Mouse (Mus musculus) lung, postnatal 0 days (tissue): ENCODE measurements at regions not wholly inside any gene's neighbourhood (a gene's known extent, or its start where the extent isn't known, plus 50 kb on each side); places are given as distances from the start of the nearest gene placed in this dataset.
A peak's percentile ranks its signal among the peaks of the same experiment; 100 is the strongest.

ENCODE experiments used
- ATAC-seq: fragments of 200-750 bp; cut with Nextera tagmentation; 2 replicates; pipeline ENCODE4 v1.8.0; 2017; ENCODE audit warnings: moderate library complexity
- DNase-seq: peaks from one replicate; pipeline ENCODE4 v3.0.0-alpha.2; 2016; ENCODE audit warnings: low spot score
- H3K27ac ChIP-seq: fragments of 300-500 bp; sonication (generic); 2 replicates; pipeline ENCODE4 v1.5.1; 2014; ENCODE audit warnings: antibody characterized with exemption, mild to moderate bottlenecking, low read length, mixed read lengths
- H3K27me3 ChIP-seq: fragments of 300-500 bp; sonication (generic); replicated peaks from 2 replicates; pipeline ENCODE4 v1.6.1; 2014; ENCODE audit warnings: low read length, mixed read lengths; ENCODE audit not compliant: insufficient read depth
- H3K36me3 ChIP-seq: fragments of 300-500 bp; sonication (generic); 2 replicates; pipeline ENCODE4 v1.6.1; 2014; ENCODE audit warnings: low read length, mixed read lengths; ENCODE audit not compliant: insufficient read depth
- H3K4me1 ChIP-seq: fragments of 300-500 bp; sonication (generic); 2 replicates; pipeline ENCODE4 v1.6.1; 2014; ENCODE audit warnings: antibody characterized with exemption, low read depth, low read length, mixed read lengths; ENCODE audit not compliant: insufficient read depth
- H3K4me2 ChIP-seq: fragments of 300-500 bp; sonication (generic); replicated peaks from 2 replicates; pipeline ENCODE4 v1.6.1; 2014; ENCODE audit warnings: low read depth, mild to moderate bottlenecking, low read length, moderate library complexity, mixed read lengths
- H3K4me3 ChIP-seq: fragments of 300-500 bp; sonication (generic); 2 replicates; pipeline ENCODE4 v1.5.1; 2014; ENCODE audit warnings: low read depth, low read length
- H3K9ac ChIP-seq: fragments of 300-500 bp; sonication (generic); replicated peaks from 2 replicates; pipeline ENCODE4 v1.6.1; 2014; ENCODE audit warnings: low read depth, mild to moderate bottlenecking
- H3K9me3 ChIP-seq: fragments of 300-500 bp; sonication (generic); 2 replicates; pipeline ENCODE4 v1.6.1; 2016; ENCODE audit warnings: low read length, mixed read lengths
- CTCF ChIP-seq: IDR thresholded peaks from 2 replicates; pipeline ENCODE4 v1.5.1; 2016; ENCODE audit warnings: antibody characterized with exemption, mild to moderate bottlenecking
- EP300 ChIP-seq: IDR thresholded peaks from 2 replicates; pipeline ENCODE4 v1.6.1; 2016; ENCODE audit warnings: antibody characterized with exemption, mild to moderate bottlenecking, control low read depth
- WGBS: fragments of 180-500 bp; shearing (Covaris S2); extraction: QIAGEN DNeasy Blood & Tissue Kit; methylation state at CpG from one replicate; pipeline ENCODE4 v1.1.7; 2014; 5-methylcytosine and 5-hydroxymethylcytosine counted together

GRCm38 (mm10) chr12:16181599-16181998 lies 364.9 kb upstream of the Trib2 start:
- Histone ChIP-seq H3K27ac (no peak overlapping the region), H3K9ac (no peak overlapping the region), H3K4me2 (no peak overlapping the region), H3K4me3 (no peak overlapping the region), H3K4me1 (no peaks in the 10 kb centered on the region), H3K27me3 (no peaks in the 10 kb centered on the region), H3K36me3 (no peaks in the 10 kb centered on the region), H3K9me3 (no peaks in the 10 kb centered on the region)
- 90% methylated on average over 5 of the region's 5 CpGs for WGBS
- DNase-seq (no peak), ATAC-seq (no peak)
- TF ChIP-seq CTCF (no peak), EP300 (no peak)

GRCm38 (mm10) chr12:16179897-16180296 lies 363.2 kb upstream of the Trib2 start:
- Histone ChIP-seq H3K27ac (no peak overlapping the region), H3K4me1 (no peaks in the 10 kb centered on the region), H3K4me3 (no peak overlapping the region), H3K36me3 (no peaks in the 10 kb centered on the region), H3K9ac (no peak overlapping the region), H3K9me3 (no peaks in the 10 kb centered on the region), H3K27me3 (no peaks in the 10 kb centered on the region), H3K4me2 (no peak overlapping the region)
- DNase-seq (no peak), ATAC-seq (no peak)
- no peak for TF ChIP-seq CTCF
- no peak for TF ChIP-seq EP300
- WGBS, result 80% methylated on average over 2 of the region's 2 CpGs

- H3K9ac ChIP-seq, result no peak overlapping the region
- no peak for TF ChIP-seq CTCF
- no peak for TF ChIP-seq EP300
- DNase-seq (no peak), ATAC-seq (no peak)
- no peak overlapping the region for H3K27ac ChIP-seq
- no peak overlapping the region for H3K4me2 ChIP-seq
- no peaks in the 10 kb centered on the region for H3K27me3 ChIP-seq
- no peak overlapping the region for H3K4me3 ChIP-seq
- no peaks in the 10 kb centered on the region for H3K4me1 ChIP-seq
- WGBS, result 79% methylated on average over 1 of the region's 1 CpGs
- no peaks in the 10 kb centered on the region for H3K36me3 ChIP-seq
- H3K9me3 ChIP-seq, result no peaks in the 10 kb centered on the region
These were observed 359.6 kb upstream of the Trib2 start for GRCm38 (mm10) chr12:16176326-16176725.

GRCm38 (mm10) chr12:16172176-16172575 lies 355.5 kb upstream of the Trib2 start:
- no peaks in the 10 kb centered on the region for H3K4me1 ChIP-seq
- no peaks in the 10 kb centered on the region for H3K9me3 ChIP-seq
- H3K36me3 ChIP-seq, result no peaks in the 10 kb centered on the region
- TF ChIP-seq CTCF, result no peak
- no peak for TF ChIP-seq EP300
- H3K9ac ChIP-seq, result no peak overlapping the region
- H3K4me2 ChIP-seq, result no peak overlapping the region
- H3K4me3 ChIP-seq, result no peak overlapping the region
- H3K27ac ChIP-seq, result no peak overlapping the region
- H3K27me3 ChIP-seq, result no peaks in the 10 kb centered on the region
- DNase-seq (no peak), ATAC-seq (no peak)
- 77% methylated on average over 2 of the region's 2 CpGs for WGBS

GRCm38 (mm10) chr12:16171636-16172035 lies 354.9 kb upstream of the Trib2 start:
- no peak for TF ChIP-seq EP300
- no peak for TF ChIP-seq CTCF
- Histone ChIP-seq H3K4me1 (no peaks in the 10 kb centered on the region), H3K9me3 (no peaks in the 10 kb centered on the region), H3K9ac (no peak overlapping the region), H3K4me2 (no peak overlapping the region), H3K4me3 (no peak overlapping the region), H3K27me3 (no peaks in the 10 kb centered on the region), H3K36me3 (no peaks in the 10 kb centered on the region), H3K27ac (no peak overlapping the region)
- DNase-seq (no peak), ATAC-seq (no peak)
- whole genome bisulfite sequencing, result 51% methylated on average over 5 of the region's 5 CpGs

GRCm38 (mm10) chr12:16169781-16170535 lies 353.2 kb upstream of the Trib2 start:
- no peaks in the 10 kb centered on the region for H3K9me3 ChIP-seq
- H3K36me3 ChIP-seq, result no peaks in the 10 kb centered on the region
- no peak overlapping the region for H3K4me3 ChIP-seq
- no peak overlapping the region for H3K4me2 ChIP-seq
- H3K9ac ChIP-seq, result no peak overlapping the region
- no peak overlapping the region for H3K27ac ChIP-seq
- no peak for TF ChIP-seq CTCF
- TF ChIP-seq EP300, result no peak
- DNase-seq, result no peak
- no peaks in the 10 kb centered on the region for H3K4me1 ChIP-seq
- WGBS, result 50% methylated on average over 7 of the region's 7 CpGs
- no peaks in the 10 kb centered on the region for H3K27me3 ChIP-seq
- no peak for ATAC-seq

- H3K9ac ChIP-seq, result no peak overlapping the region
- no peaks in the 10 kb centered on the region for H3K9me3 ChIP-seq
- DNase-seq, result no peak
- peak; percentile 33; the same call in 1 of the 2 replicates for ATAC-seq
- no peak overlapping the region for H3K4me2 ChIP-seq
- TF ChIP-seq EP300 (no peak), CTCF (no peak)
- H3K4me3 ChIP-seq, result no peak overlapping the region
- 55% methylated on average over 7 of the region's 7 CpGs for WGBS
- H3K27me3 ChIP-seq, result no peaks in the 10 kb centered on the region
- no peak overlapping the region for H3K27ac ChIP-seq
- no peaks in the 10 kb centered on the region for H3K4me1 ChIP-seq
- no peaks in the 10 kb centered on the region for H3K36me3 ChIP-seq
These were observed 351.1 kb upstream of the Trib2 start for GRCm38 (mm10) chr12:16167793-16168343.
